In genomic region chr2:180703175-180703574, GRCm38 (mm10) we compare ENCODE assay signal across 9 mouse cellular contexts. TPM values are rescaled to one million over a fixed set of nuclear protein-coding genes. Genes with fewer than 3 reads are reported as not detected.
DNase-seq lines count a peak whose midpoint lies in the region; ATAC-seq and TF ChIP-seq lines count a peak whose summit lies in the region.
"Had no signal": no experiment of that assay in that cellular context is flagged by ENCODE, and none has a peak within 500 bp of the region (broad histone marks: within the 10 kb centered on the region; RNA-seq: fewer than 3 reads in every experiment).

No protein-coding gene starts in this region.

- peaks cover 29% of the 10 kb centered on the region for H3K36me3 ChIP-seq in forebrain, embryonic 10.5 days (replicated peaks)
- H3K36me3 ChIP-seq in forebrain, embryonic 16.5 days (ENCODE audit: control insufficient read depth, insufficient read depth): no peaks in the 10 kb centered on the region; the same call in 1 of the 2 replicates
- H3K36me3 ChIP-seq in lung, embryonic 14.5 days (ENCODE audit: insufficient read depth): peaks cover 15% of the 10 kb centered on the region; the same call in 1 of the 2 replicates
- H3K36me3 ChIP-seq in intestine, embryonic 16.5 days (ENCODE audit: control insufficient read depth, insufficient read depth, low read length): no peaks in the 10 kb centered on the region
- no peaks in the 10 kb centered on the region for H3K36me3 ChIP-seq in neural tube, embryonic 13.5 days

- H3K4me2 ChIP-seq in forebrain, embryonic 16.5 days (ENCODE audit: low read length): no peak overlapping the region; the same call in 1 of the 2 replicates
- peak overlapping the region; percentile 74 for H3K4me2 ChIP-seq in lung, embryonic 14.5 days
- peak overlapping the region; percentile 88; the same call in 1 of the 2 replicates for H3K4me2 ChIP-seq in intestine, embryonic 16.5 days (ENCODE audit: low read depth, low read length)
- no peak overlapping the region; the same call in 1 of the 2 replicates for H3K4me2 ChIP-seq in neural tube, embryonic 13.5 days

- H3K4me1 ChIP-seq in forebrain, embryonic 10.5 days: peaks cover 41% of the 10 kb centered on the region
- peaks cover 32% of the 10 kb centered on the region for H3K4me1 ChIP-seq in forebrain, embryonic 16.5 days (replicated peaks; ENCODE audit: control insufficient read depth, insufficient read depth, low read length)
- H3K4me1 ChIP-seq in lung, embryonic 14.5 days (ENCODE audit: insufficient read depth): peaks cover 16% of the 10 kb centered on the region
- peaks cover 47% of the 10 kb centered on the region for H3K4me1 ChIP-seq in intestine, embryonic 16.5 days (ENCODE audit: control insufficient read depth, insufficient read depth, low read length)
- H3K4me1 ChIP-seq in neural tube, embryonic 13.5 days (replicated peaks): peaks cover 54% of the 10 kb centered on the region

- H3K9me3 ChIP-seq in forebrain, embryonic 10.5 days: no peaks in the 10 kb centered on the region
- no peaks in the 10 kb centered on the region for H3K9me3 ChIP-seq in forebrain, embryonic 16.5 days (ENCODE audit: control insufficient read depth, low read length)
- H3K9me3 ChIP-seq in lung, embryonic 14.5 days (ENCODE audit: low read depth, low read length): no peaks in the 10 kb centered on the region
- no peaks in the 10 kb centered on the region for H3K9me3 ChIP-seq in intestine, embryonic 16.5 days (ENCODE audit: control insufficient read depth, low read length)
- H3K9me3 ChIP-seq in neural tube, embryonic 13.5 days: no peaks in the 10 kb centered on the region

- peak overlapping the region; percentile 97; the same call in 1 of the 2 replicates for H3K27ac ChIP-seq in forebrain, embryonic 10.5 days
- no peak overlapping the region for H3K27ac ChIP-seq in forebrain, embryonic 16.5 days (ENCODE audit: low read length)
- H3K27ac ChIP-seq in lung, embryonic 14.5 days (ENCODE audit: low read depth): peak overlapping the region; percentile 96
- H3K27ac ChIP-seq in intestine, embryonic 16.5 days (ENCODE audit: low read length): peak overlapping the region; percentile 96
- H3K27ac ChIP-seq in neural tube, embryonic 13.5 days (replicated peaks): peak overlapping the region; percentile 96

- no peaks in the 10 kb centered on the region for H3K27me3 ChIP-seq in forebrain, embryonic 10.5 days (ENCODE audit: poor library complexity, severe bottlenecking)
- no peaks in the 10 kb centered on the region for H3K27me3 ChIP-seq in forebrain, embryonic 16.5 days (replicated peaks; ENCODE audit: control insufficient read depth, insufficient read depth, low read length)
- no peaks in the 10 kb centered on the region for H3K27me3 ChIP-seq in lung, embryonic 14.5 days (ENCODE audit: insufficient read depth, low read length)
- H3K27me3 ChIP-seq in intestine, embryonic 16.5 days (replicated peaks; ENCODE audit: control insufficient read depth, insufficient read depth, low read length): no peaks in the 10 kb centered on the region
- no peaks in the 10 kb centered on the region for H3K27me3 ChIP-seq in neural tube, embryonic 13.5 days

- TF ChIP-seq CTCF in lung, embryonic 14.5 days (IDR thresholded peaks at IDR 0.05; ENCODE audit: low read depth): no peak

- peak overlapping the region; percentile 95; the same call in 1 of the 2 replicates for H3K4me3 ChIP-seq in forebrain, embryonic 10.5 days
- no peak overlapping the region for H3K4me3 ChIP-seq in forebrain, embryonic 16.5 days (replicated peaks; ENCODE audit: low read length)
- peak overlapping the region; percentile 95; the same call in 1 of the 2 replicates for H3K4me3 ChIP-seq in lung, embryonic 14.5 days (ENCODE audit: low read depth, low read length)
- H3K4me3 ChIP-seq in intestine, embryonic 16.5 days (ENCODE audit: low read length): no peak overlapping the region
- no peak overlapping the region for H3K4me3 ChIP-seq in neural tube, embryonic 13.5 days

- no peak for DNase-seq in forebrain, embryonic 10.5 days (ENCODE audit: extremely low spot score, low spot score)
- no peak for DNase-seq in lung, embryonic 14.5 days
- DNase-seq in lung, postnatal 4 days: no peak
- no peak for DNase-seq in embryo, embryonic 10.5 days (ENCODE audit: low spot score)
- no peak for DNase-seq in cerebellum, adult 9-11 months
- DNase-seq: layer of hippocampus, postnatal 36 days had no signal

- no peak for ATAC-seq in forebrain, embryonic 16.5 days
- ATAC-seq in lung, embryonic 14.5 days (ENCODE audit: insufficient read depth): no peak
- ATAC-seq in intestine, embryonic 16.5 days: no peak
- ATAC-seq in neural tube, embryonic 13.5 days (ENCODE audit: low read depth): no peak

- no peak overlapping the region for H3K9ac ChIP-seq in forebrain, embryonic 16.5 days (replicated peaks; ENCODE audit: low read depth, low read length)
- H3K9ac ChIP-seq in lung, embryonic 14.5 days: peak overlapping the region; percentile 99
- H3K9ac ChIP-seq in intestine, embryonic 16.5 days (ENCODE audit: low read depth, low read length): no peak overlapping the region
- H3K9ac ChIP-seq in neural tube, embryonic 13.5 days: no peak overlapping the region

- WGBS in forebrain, embryonic 10.5 days: 83% methylated on average over 5 of the region's 5 CpGs
- WGBS in forebrain, embryonic 16.5 days: 79% methylated on average over 5 of the region's 5 CpGs
- 71% methylated on average over 5 of the region's 5 CpGs for WGBS in lung, embryonic 14.5 days
- 65% methylated on average over 5 of the region's 5 CpGs for WGBS in intestine, embryonic 16.5 days
- WGBS in neural tube, embryonic 13.5 days: 81% methylated on average over 5 of the region's 5 CpGs

RNA-seq across cellular contexts. Expression of gene Dido1, which starts 6.6 kb away (rescaled TPM):
- polyA plus RNA-seq in forebrain, embryonic 10.5 days (2016; fragmentation: Nextera tagmentation; extraction: Ambion mirVana): 33.8 and 34.3 TPM in 2 replicates
- polyA plus RNA-seq in forebrain, embryonic 16.5 days (2015; fragmentation: Nextera tagmentation; extraction: Ambion mirVana): 29.4 and 30.3 TPM in 2 replicates
- 34.1 and 36.0 TPM in 2 replicates for polyA plus RNA-seq in lung, embryonic 14.5 days (2014; fragmentation: Nextera tagmentation; extraction: Ambion mirVana)
- 16.6 and 17.0 TPM in 2 replicates for polyA plus RNA-seq in intestine, embryonic 16.5 days (2015; fragmentation: Nextera tagmentation; extraction: Ambion mirVana)
- 21.8 and 24.1 TPM in 2 replicates for polyA plus RNA-seq in neural tube, embryonic 13.5 days (2015; fragmentation: Nextera tagmentation; extraction: Ambion mirVana)

RNA-seq across cellular contexts. Expression of gene Gid8, which starts 6.7 kb away (rescaled TPM):
- 46.8 and 47.7 TPM in 2 replicates for polyA plus RNA-seq in forebrain, embryonic 10.5 days (2016; fragmentation: Nextera tagmentation; extraction: Ambion mirVana)
- polyA plus RNA-seq in forebrain, embryonic 16.5 days (2015; fragmentation: Nextera tagmentation; extraction: Ambion mirVana): 57.2 and 58.3 TPM in 2 replicates
- 58.6 and 59.1 TPM in 2 replicates for polyA plus RNA-seq in lung, embryonic 14.5 days (2014; fragmentation: Nextera tagmentation; extraction: Ambion mirVana)
- polyA plus RNA-seq in intestine, embryonic 16.5 days (2015; fragmentation: Nextera tagmentation; extraction: Ambion mirVana): 51.1 and 54.4 TPM in 2 replicates
- polyA plus RNA-seq in neural tube, embryonic 13.5 days (2015; fragmentation: Nextera tagmentation; extraction: Ambion mirVana): 55.6 and 59.1 TPM in 2 replicates

RNA-seq across cellular contexts. Expression of gene Slc17a9, which starts 21.9 kb away (rescaled TPM):
- polyA plus RNA-seq in forebrain, embryonic 10.5 days (2016; fragmentation: Nextera tagmentation; extraction: Ambion mirVana): 0.46 and 0.95 TPM in 2 replicates
- polyA plus RNA-seq in forebrain, embryonic 16.5 days (2015; fragmentation: Nextera tagmentation; extraction: Ambion mirVana): 0.22 and 0.48 TPM in 2 replicates
- polyA plus RNA-seq in lung, embryonic 14.5 days (2014; fragmentation: Nextera tagmentation; extraction: Ambion mirVana): 0.80 and 0.88 TPM in 2 replicates
- 5.4 and 6.3 TPM in 2 replicates for polyA plus RNA-seq in intestine, embryonic 16.5 days (2015; fragmentation: Nextera tagmentation; extraction: Ambion mirVana)
- 0.21 and 0.35 TPM in 2 replicates for polyA plus RNA-seq in neural tube, embryonic 13.5 days (2015; fragmentation: Nextera tagmentation; extraction: Ambion mirVana)

Comparison
In these comparisons a context has a peak if more than half of its experiments do, and no peak if none do; other contexts are left out.
1. H3K4me3 ChIP-seq: peak in forebrain, embryonic 10.5 days (single experiment) and lung, embryonic 14.5 days (single experiment); none in forebrain, embryonic 16.5 days (single experiment), intestine, embryonic 16.5 days (single experiment) and neural tube, embryonic 13.5 days (single experiment).
2. H3K4me2 ChIP-seq: peak in lung, embryonic 14.5 days (single experiment) and intestine, embryonic 16.5 days (single experiment); none in forebrain, embryonic 16.5 days (single experiment) and neural tube, embryonic 13.5 days (single experiment).